Mouse (Mus musculus) midbrain, embryonic 11.5 days (tissue): ENCODE results near the gene Cbx6. TPM values are rescaled to one million over a fixed set of nuclear protein-coding genes. Genes with fewer than 3 reads are reported as not detected.

Source experiments
- ATAC-seq: fragments of 200-750 bp; cut with Nextera tagmentation; 2 replicates; pipeline ENCODE4 v1.8.0; 2017; ENCODE audit warnings: moderate TSS enrichment, moderate library complexity; ENCODE audit not compliant: low FRiP score
- DNase-seq: peaks from one replicate; pipeline ENCODE4 v3.0.0; 2015; ENCODE audit warnings: low spot score; ENCODE audit errors: missing footprints
- H3K27ac ChIP-seq: fragments of 300-500 bp; sonication (generic); 2 replicates; pipeline ENCODE4 v1.5.1; 2014; ENCODE audit warnings: low read depth, low read length
- H3K27me3 ChIP-seq: fragments of 300-500 bp; sonication (generic); 2 replicates; pipeline ENCODE4 v1.6.1; 2014; ENCODE audit warnings: mild to moderate bottlenecking, low read length, moderate library complexity, mixed read lengths; ENCODE audit not compliant: control insufficient read depth, insufficient read depth
- H3K36me3 ChIP-seq: fragments of 300-500 bp; sonication (generic); 2 replicates; pipeline ENCODE4 v1.6.1; 2014; ENCODE audit warnings: mild to moderate bottlenecking, low read length, moderate library complexity, mixed read lengths; ENCODE audit not compliant: control insufficient read depth, insufficient read depth
- H3K4me1 ChIP-seq: fragments of 300-500 bp; sonication (generic); 2 replicates; pipeline ENCODE4 v1.6.1; 2014; ENCODE audit warnings: low read length; ENCODE audit not compliant: control insufficient read depth, insufficient read depth
- H3K4me2 ChIP-seq: fragments of 300-500 bp; sonication (generic); 2 replicates; pipeline ENCODE4 v1.6.1; 2014; ENCODE audit warnings: mild to moderate bottlenecking, moderate library complexity
- H3K4me3 ChIP-seq: fragments of 300-500 bp; sonication (generic); 2 replicates; pipeline ENCODE4 v1.5.1; 2014; ENCODE audit warnings: low read depth, low read length
- H3K9ac ChIP-seq: fragments of 300-500 bp; sonication (generic); 2 replicates; pipeline ENCODE4 v1.6.1; 2014; ENCODE audit warnings: low read length
- H3K9me3 ChIP-seq: fragments of 300-500 bp; sonication (generic); 2 replicates; pipeline ENCODE4 v1.6.1; 2016; ENCODE audit warnings: low read length; ENCODE audit not compliant: control insufficient read depth
- WGBS: fragments of 180-500 bp; shearing (Covaris S2); extraction: QIAGEN DNeasy Blood & Tissue Kit; methylation state at CpG from one replicate; pipeline ENCODE4 v1.1.7; 2014; 5-methylcytosine and 5-hydroxymethylcytosine counted together
- polyA plus RNA-seq: library from polyadenylated mRNA; unstranded; fragments of >200 nt; fragmentation: Nextera tagmentation; extraction: Ambion mirVana; gene quantifications from 2 replicates; pipeline ENCODE4 v1.2.1, GENCODE M21; 2014

The Cbx6 gene
- polyA plus RNA-seq, 1 experiment from 2014 or later, result 18.8 TPM

GRCm38 (mm10) chr15:79810061-79810460 is 24.4 kb downstream of the Cbx6 start:
- ATAC-seq, result no peak
- H3K9me3 ChIP-seq, result no peaks in the 10 kb centered on the region
- no peaks in the 10 kb centered on the region for H3K36me3 ChIP-seq
- H3K4me1 ChIP-seq, result peaks cover 6% of the 10 kb centered on the region; the same call in 1 of the 2 replicates
- DNase-seq, result no peak
- H3K4me2 ChIP-seq, result no peak overlapping the region
- H3K4me3 ChIP-seq, result no peak overlapping the region
- no peak overlapping the region for H3K9ac ChIP-seq
- H3K27me3 ChIP-seq, result peaks cover 22% of the 10 kb centered on the region
- 75% methylated on average over 3 of the region's 3 CpGs for WGBS
- no peak overlapping the region for H3K27ac ChIP-seq

GRCm38 (mm10) chr15:79808658-79809057 is 25.8 kb downstream of the Cbx6 start:
- DNase-seq (no peak), ATAC-seq (no peak)
- Histone ChIP-seq H3K27ac (no peak overlapping the region), H3K4me2 (no peak overlapping the region), H3K4me3 (no peak overlapping the region), H3K27me3 (peaks cover 36% of the 10 kb centered on the region), H3K9ac (no peak overlapping the region), H3K36me3 (no peaks in the 10 kb centered on the region), H3K9me3 (no peaks in the 10 kb centered on the region), H3K4me1 (peaks cover 9% of the 10 kb centered on the region)
- WGBS, result 55% methylated on average over 5 of the region's 5 CpGs

GRCm38 (mm10) chr15:79808114-79808513 is 26.4 kb downstream of the Cbx6 start:
- Histone ChIP-seq H3K36me3 (no peaks in the 10 kb centered on the region), H3K27me3 (peaks cover 41% of the 10 kb centered on the region), H3K4me2 (no peak overlapping the region), H3K27ac (no peak overlapping the region), H3K4me3 (no peak overlapping the region), H3K4me1 (peaks cover 13% of the 10 kb centered on the region), H3K9me3 (no peaks in the 10 kb centered on the region), H3K9ac (no peak overlapping the region)
- DNase-seq (no peak), ATAC-seq (no peak)
- WGBS, result 39% methylated on average over 5 of the region's 5 CpGs

- Histone ChIP-seq H3K4me1 (peaks cover 13% of the 10 kb centered on the region), H3K27ac (no peak overlapping the region), H3K36me3 (no peaks in the 10 kb centered on the region), H3K27me3 (peaks cover 52% of the 10 kb centered on the region), H3K9me3 (no peaks in the 10 kb centered on the region), H3K9ac (no peak overlapping the region), H3K4me3 (no peak overlapping the region), H3K4me2 (no peak overlapping the region)
- WGBS, result 64% methylated on average over 1 of the region's 1 CpGs
- DNase-seq (no peak), ATAC-seq (no peak)
Observed at GRCm38 (mm10) chr15:79807050-79807449, 27.4 kb downstream of the Cbx6 start.

- H3K27ac ChIP-seq, result no peak overlapping the region
- no peak overlapping the region; the same call in 1 of the 2 replicates for H3K4me3 ChIP-seq
- DNase-seq, result no peak
Observed at GRCm38 (mm10) chr15:79805246-79805645, 29.2 kb downstream of the Cbx6 start.

GRCm38 (mm10) chr15:79804352-79805071 is 30.0 kb downstream of the Cbx6 start, which contains the start of gene Nptxr:
Nptxr (minus strand) TSS chr15:79804766.
- Histone ChIP-seq H3K4me2 (peak within 1 kb of the TSS; percentile 77), H3K36me3 (no peaks in the 10 kb centered on the region), H3K4me1 (peaks cover 13% of the 10 kb centered on the region), H3K27ac (no peak within 1 kb of the TSS; the same call in 1 of the 2 replicates), H3K27me3 (peaks cover 56% of the 10 kb centered on the region), H3K4me3 (peak within 1 kb of the TSS; percentile 53), H3K9ac (peak within 1 kb of the TSS; percentile 64), H3K9me3 (no peaks in the 10 kb centered on the region)
- WGBS, result under 1% methylated on average over 70 of the region's 91 CpGs
- ATAC-seq, result peak; percentile 81
- DNase-seq, result peak; percentile 93

More at GRCm38 (mm10) chr15:79805246-79805645, 29.2 kb downstream of the Cbx6 start:
- Histone ChIP-seq H3K36me3 (no peaks in the 10 kb centered on the region), H3K27me3 (peaks cover 56% of the 10 kb centered on the region), H3K4me2 (no peak overlapping the region), H3K4me1 (peaks cover 13% of the 10 kb centered on the region), H3K9ac (no peak overlapping the region), H3K9me3 (no peaks in the 10 kb centered on the region)
- WGBS, result 18% methylated on average over 8 of the region's 8 CpGs
- no peak; the same call in 1 of the 2 replicates for ATAC-seq

GRCm38 (mm10) chr15:79803533-79804351 is 30.7 kb downstream of the Cbx6 start:
- no peaks in the 10 kb centered on the region for H3K9me3 ChIP-seq
- peaks cover 13% of the 10 kb centered on the region for H3K4me1 ChIP-seq
- 5% methylated on average over 81 of the region's 81 CpGs for WGBS
- H3K36me3 ChIP-seq, result no peaks in the 10 kb centered on the region
- H3K9ac ChIP-seq, result peak overlapping the region; percentile 64
- H3K4me3 ChIP-seq, result peak overlapping the region; percentile 53
- H3K4me2 ChIP-seq, result peak overlapping the region; percentile 77
- DNase-seq (peak; percentile 93), ATAC-seq (peak; percentile 48)
- no peak overlapping the region; the same call in 1 of the 2 replicates for H3K27ac ChIP-seq
- H3K27me3 ChIP-seq, result peaks cover 56% of the 10 kb centered on the region

- Histone ChIP-seq H3K4me2 (no peak overlapping the region), H3K27ac (no peak overlapping the region), H3K9me3 (no peaks in the 10 kb centered on the region), H3K36me3 (no peaks in the 10 kb centered on the region), H3K4me1 (peaks cover 13% of the 10 kb centered on the region), H3K9ac (no peak overlapping the region), H3K4me3 (no peak overlapping the region), H3K27me3 (peaks cover 56% of the 10 kb centered on the region)
- no peak for ATAC-seq
- WGBS, result 77% methylated on average over 4 of the region's 4 CpGs
- DNase-seq, result no peak
Observed at GRCm38 (mm10) chr15:79802304-79802703, 32.2 kb downstream of the Cbx6 start.

- no peaks in the 10 kb centered on the region for H3K9me3 ChIP-seq
- no peak overlapping the region for H3K4me2 ChIP-seq
- 61% methylated on average over 2 of the region's 2 CpGs for WGBS
- H3K9ac ChIP-seq, result no peak overlapping the region
- no peak overlapping the region for H3K27ac ChIP-seq
- no peak overlapping the region for H3K4me3 ChIP-seq
- no peak for DNase-seq
- peaks cover 13% of the 10 kb centered on the region for H3K4me1 ChIP-seq
- H3K36me3 ChIP-seq, result no peaks in the 10 kb centered on the region
- ATAC-seq, result no peak
- H3K27me3 ChIP-seq, result peaks cover 50% of the 10 kb centered on the region
Observed at GRCm38 (mm10) chr15:79801646-79802045, 32.8 kb downstream of the Cbx6 start.
